ENCODE assay signal across 21 mouse cellular contexts in genomic region chr3:121585306-121585705, GRCm38 (mm10). TPM values are rescaled to one million over a fixed set of nuclear protein-coding genes. Genes with fewer than 3 reads are reported as not detected.
"Had no signal": no experiment of that assay in that cellular context is flagged by ENCODE, and none has a peak within 500 bp of the region (broad histone marks: within the 10 kb centered on the region; RNA-seq: fewer than 3 reads in every experiment).

No protein-coding gene starts in this region.

- H3K4me1 ChIP-seq: midbrain, embryonic 12.5 days; midbrain, embryonic 15.5 days had no signal

- H3K36me3 ChIP-seq: kidney, embryonic 15.5 days; limb, embryonic 12.5 days; limb, embryonic 15.5 days; midbrain, embryonic 12.5 days; midbrain, embryonic 15.5 days; neural tube, embryonic 13.5 days had no signal

- DNase-seq: kidney, adult 8-10 months; layer of hippocampus, adult 9-11 months; left cerebral cortex, postnatal 4 days; liver, postnatal 0 days; retina, postnatal 1 day; right cerebral cortex, postnatal 25 days; thymus, postnatal 25 days had no signal

- H3K27me3 ChIP-seq: kidney, embryonic 15.5 days; limb, embryonic 12.5 days; limb, embryonic 15.5 days; midbrain, embryonic 12.5 days; midbrain, embryonic 15.5 days; neural tube, embryonic 13.5 days had no signal

- H3K27ac ChIP-seq: limb, embryonic 12.5 days; limb, embryonic 15.5 days; liver, embryonic 14.5 days; macrophage; midbrain, embryonic 12.5 days; midbrain, embryonic 15.5 days; neural tube, embryonic 13.5 days had no signal

- ATAC-seq: inflammation-experienced regulatory T-cells, adult 6 months; liver, postnatal 0 days; midbrain, embryonic 15.5 days had no signal

- H3K9me3 ChIP-seq: kidney, embryonic 15.5 days; limb, embryonic 12.5 days; limb, embryonic 15.5 days; midbrain, embryonic 12.5 days; midbrain, embryonic 15.5 days had no signal

- H3K4me2 ChIP-seq: kidney, embryonic 15.5 days; limb, embryonic 12.5 days; limb, embryonic 15.5 days; liver, embryonic 11.5 days; lung, embryonic 14.5 days; midbrain, embryonic 12.5 days; midbrain, embryonic 15.5 days; neural tube, embryonic 13.5 days had no signal

- H3K9ac ChIP-seq: kidney, embryonic 15.5 days; limb, embryonic 12.5 days; limb, embryonic 15.5 days; liver, embryonic 14.5 days; liver, postnatal 0 days; lung, embryonic 14.5 days; midbrain, embryonic 12.5 days; midbrain, embryonic 15.5 days; neural tube, embryonic 13.5 days had no signal

- H3K4me3 ChIP-seq: kidney, embryonic 15.5 days; limb, embryonic 12.5 days; limb, embryonic 15.5 days; midbrain, embryonic 12.5 days; midbrain, embryonic 15.5 days; neural tube, embryonic 13.5 days had no signal

RNA-seq across cellular contexts. Expression of gene Slc44a3, which starts 53.1 kb away (rescaled TPM):
- total RNA-seq: left cerebral cortex, postnatal 14 days; megakaryocyte, adult 5-6 weeks; neutrophil, adult 5-6 weeks had no signal
- polyA plus RNA-seq: inflammation-experienced regulatory T-cells, adult 6 months; macrophage had no signal
